Mouse (Mus musculus) kidney, postnatal 4 days (tissue): ENCODE results near the gene Zfp992.
"Not testable (repeated sequence)": the region's sequence is repeated elsewhere in the genome, so short reads cannot be mapped to it uniquely, and the experiment has no call there.

Experiments
- DNase-seq, 2 experiments: peaks; one replicate each; pipeline ENCODE4 v3.0.0; 2021; ENCODE audit warnings: mixed read lengths in 2 of 2

The Zfp992 gene

GRCm38 (mm10) chr4:146476260-146476659, 27.4 kb downstream of the Zfp992 start:
- DNase-seq = not testable (repeated sequence)

DNA sequence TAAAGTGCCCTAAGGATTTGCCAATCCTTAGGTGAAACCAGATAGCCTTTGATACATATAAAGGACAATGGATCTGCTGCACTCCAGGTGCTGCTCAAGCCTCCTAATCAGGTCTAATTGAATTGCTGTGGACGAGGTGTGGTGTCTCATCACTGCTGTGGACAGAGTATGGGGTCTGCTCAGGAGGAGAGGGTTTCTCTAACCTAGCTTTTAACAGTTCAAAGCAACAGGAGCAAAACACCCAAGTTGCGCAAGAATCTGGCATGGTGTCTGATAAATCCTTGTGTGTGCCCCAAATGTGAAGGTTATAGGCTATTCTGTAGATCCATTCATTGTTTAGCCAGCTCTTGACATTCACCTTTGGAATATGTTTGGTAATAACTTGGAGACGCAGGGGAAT, 28.1 kb downstream of the Zfp992 start:
- DNase-seq = not testable (repeated sequence)

DNA sequence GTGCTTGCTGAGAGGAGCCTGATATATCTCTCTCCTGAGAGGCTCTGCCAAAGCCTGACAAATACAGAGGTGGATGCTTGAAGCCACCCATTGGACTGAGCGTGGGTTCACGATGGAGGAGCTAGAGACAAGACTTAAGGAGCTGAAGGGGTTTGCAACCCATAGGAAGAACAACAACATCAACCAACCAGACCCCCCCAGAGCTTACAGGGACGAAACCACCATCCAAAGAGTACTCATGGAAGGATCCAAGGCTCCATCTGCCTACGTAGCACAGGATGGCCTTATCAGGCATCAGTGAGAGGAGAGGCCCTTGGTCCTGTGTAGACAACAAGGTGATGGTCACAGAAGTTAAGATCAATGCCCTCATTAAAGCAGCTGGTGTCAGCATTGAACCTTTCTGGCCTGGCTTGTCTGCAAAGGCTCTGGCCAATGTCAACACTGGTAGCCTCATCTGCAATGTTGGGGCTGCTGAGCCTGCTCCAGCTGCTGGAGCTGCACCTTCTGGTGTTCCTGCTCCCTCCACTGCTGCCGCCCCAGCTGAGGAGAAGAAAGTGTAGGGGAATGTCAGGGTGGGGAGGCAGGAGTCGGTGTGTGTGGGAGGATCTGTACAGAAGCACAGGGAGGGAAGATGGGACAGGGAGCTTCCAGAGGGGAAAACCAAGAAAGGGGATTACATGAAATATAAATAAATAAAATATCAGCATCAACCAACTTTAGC, 31.7 kb downstream of the Zfp992 start:
- not testable (repeated sequence) for DNase-seq

DNA sequence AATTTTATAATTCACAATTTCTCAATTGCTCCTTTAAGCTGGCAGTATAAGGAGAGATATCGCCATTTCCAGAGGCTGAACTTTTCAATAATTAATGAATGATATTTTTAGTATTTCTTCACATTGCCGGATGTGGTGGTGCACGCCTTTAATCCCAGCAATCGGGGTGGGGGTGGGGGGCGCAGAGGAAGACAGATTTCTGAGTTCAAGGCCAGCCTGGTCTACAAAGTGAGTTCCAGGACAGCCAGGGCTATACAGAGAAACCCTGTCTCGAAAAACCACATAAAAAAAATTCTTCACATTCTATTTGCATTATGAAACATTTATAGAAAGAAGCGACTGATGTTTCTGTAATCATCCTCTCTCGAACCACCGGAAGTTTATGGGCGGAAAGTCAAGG, 33.7 kb downstream of the Zfp992 start:
- not testable (repeated sequence) for DNase-seq

- DNase-seq = not testable (repeated sequence)
These were observed 34.9 kb downstream of the Zfp992 start for GRCm38 (mm10) chr4:146483571-146484280.

DNA sequence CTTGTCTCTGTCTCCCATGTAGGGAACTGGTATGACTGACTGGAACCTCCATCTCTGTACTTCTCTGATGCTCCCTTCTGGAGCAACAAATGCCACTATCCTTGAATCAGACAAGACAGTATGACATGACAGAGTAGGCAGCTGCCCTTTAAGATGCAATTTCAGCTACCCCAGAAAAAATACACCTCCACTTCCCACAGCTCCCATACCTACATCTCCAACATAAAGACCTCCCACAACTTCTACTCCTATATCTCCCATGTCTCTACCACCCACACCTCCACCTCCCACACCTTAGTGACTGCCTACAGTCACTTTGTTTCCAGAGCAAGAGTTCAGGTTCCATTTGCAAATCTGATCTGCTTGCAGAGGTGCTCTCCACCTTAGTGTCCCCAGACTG, 35.9 kb downstream of the Zfp992 start:
- not testable (repeated sequence) for DNase-seq

GRCm38 (mm10) chr4:146485183-146485939, 36.5 kb downstream of the Zfp992 start:
- DNase-seq = not testable (repeated sequence)

DNA sequence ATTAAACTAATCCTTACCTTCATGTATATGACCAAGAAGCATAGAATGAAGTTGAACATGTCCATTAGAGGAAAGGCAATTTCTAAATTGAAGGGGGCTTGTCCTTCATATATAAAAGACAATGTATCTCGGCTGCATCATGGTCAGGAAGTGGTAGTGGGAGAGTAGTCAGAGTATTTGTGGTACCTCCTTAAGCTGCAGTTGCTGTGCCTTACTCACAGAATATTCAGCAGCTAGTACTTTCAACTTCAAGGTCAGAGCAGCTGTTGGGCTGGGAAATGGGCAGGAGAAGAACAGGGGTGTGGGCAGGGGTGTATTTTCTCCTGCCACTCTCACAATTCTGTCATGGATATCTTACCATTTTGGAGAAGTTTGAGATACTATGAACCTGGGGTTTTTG, 37.9 kb downstream of the Zfp992 start:
- DNase-seq = not testable (repeated sequence)

- DNase-seq = not testable (repeated sequence)
These were observed 40.4 kb downstream of the Zfp992 start for GRCm38 (mm10) chr4:146489196-146489595.

GRCm38 (mm10) chr4:146491993-146492392, 43.2 kb downstream of the Zfp992 start:
- DNase-seq = not testable (repeated sequence)

DNA sequence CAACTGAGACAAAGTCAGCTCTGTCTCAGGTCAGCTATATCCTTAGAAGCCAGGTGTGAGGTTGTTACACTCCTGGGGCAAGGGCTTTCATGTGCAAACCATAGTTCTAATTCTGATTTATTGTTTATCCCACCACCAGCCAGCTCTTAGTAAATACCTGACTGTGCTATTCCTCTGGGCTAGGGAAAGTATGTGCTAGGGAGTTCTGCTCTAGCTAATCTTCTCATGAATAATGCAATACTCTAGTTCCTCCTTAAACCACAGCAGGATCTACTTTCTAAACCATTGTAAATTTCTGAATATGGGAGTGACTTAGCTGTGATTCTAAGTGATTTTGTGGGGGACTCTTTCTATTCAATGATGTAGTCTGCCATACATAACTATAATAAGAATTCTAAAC, 43.6 kb downstream of the Zfp992 start:
- DNase-seq = no peak

- DNase-seq = no peak
These were observed 44.0 kb downstream of the Zfp992 start for GRCm38 (mm10) chr4:146492851-146493250.

DNA sequence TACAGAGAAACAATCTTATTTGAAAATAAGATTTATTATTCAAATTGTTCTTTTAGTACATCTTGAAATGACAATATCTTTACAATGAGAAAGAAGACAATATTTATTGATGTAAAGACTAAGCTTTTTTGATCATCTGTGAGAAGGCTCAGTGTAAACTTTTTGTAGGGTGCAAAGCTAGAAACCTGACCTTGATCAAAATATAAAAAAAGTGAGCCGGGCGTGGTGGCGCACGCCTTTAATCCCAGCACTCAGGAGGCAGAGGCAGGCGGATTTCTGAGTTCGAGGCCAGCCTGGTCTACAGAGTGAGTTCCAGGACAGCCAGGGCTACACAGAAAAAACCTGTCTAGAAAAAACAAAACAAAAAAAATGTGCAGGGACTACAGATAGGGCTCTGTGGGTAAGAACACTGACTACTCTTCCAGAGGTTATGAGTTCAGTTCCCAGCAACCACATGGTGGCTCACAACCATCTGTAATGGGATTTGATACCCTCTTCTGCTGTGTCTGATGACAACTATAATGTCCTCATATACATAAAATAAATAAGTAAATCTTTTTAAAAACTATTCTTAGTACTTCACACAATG, 44.6 kb downstream of the Zfp992 start:
- not testable (repeated sequence) for DNase-seq

DNA sequence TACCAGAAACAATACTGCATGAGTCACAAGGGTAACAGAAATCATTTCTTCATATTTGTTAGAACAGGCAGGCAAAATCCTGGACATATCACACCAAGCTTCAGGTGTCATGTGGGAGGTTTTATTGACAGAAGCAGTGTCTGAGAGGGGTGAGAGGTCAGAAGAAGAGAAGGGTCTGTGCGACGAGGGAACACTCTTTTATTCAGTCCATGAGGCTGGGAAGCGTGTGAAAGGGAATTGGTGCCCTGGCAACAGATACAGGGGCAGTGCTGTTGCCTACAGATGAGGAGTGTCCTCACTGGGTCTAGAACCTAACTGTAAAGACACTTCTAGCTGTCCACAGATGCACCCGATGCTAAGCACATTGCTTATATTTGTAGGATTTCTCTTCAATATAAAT, 46.2 kb downstream of the Zfp992 start:
- DNase-seq = no peak

DNA sequence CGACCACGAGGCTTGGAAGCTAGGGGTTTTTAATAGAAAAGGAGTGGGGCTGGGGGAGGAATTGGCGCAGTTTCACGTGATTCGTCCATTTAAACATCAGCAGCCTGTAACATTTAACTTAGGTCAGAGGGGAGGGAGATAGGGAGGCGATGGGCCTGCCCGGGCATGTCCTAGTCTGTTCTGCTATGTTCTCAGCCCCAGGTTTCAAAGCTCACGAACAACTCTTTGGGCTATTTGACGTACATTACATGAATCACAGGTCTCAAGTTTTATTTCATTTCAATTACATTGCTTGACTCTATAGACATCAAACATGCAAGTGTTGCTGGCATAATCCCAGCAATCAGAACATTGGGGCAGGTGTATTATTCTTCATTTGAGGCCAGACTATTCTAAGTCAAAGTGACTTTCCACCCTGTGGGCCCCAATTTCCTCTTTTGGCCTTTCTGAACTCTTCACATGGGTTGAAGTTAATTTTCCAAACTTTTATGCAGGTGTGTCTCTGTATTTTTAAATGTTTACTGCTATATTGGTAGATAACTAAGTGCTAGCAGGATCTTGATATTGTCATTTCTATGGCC, 49.0 kb downstream of the Zfp992 start:
- DNase-seq = not testable (repeated sequence)

DNA sequence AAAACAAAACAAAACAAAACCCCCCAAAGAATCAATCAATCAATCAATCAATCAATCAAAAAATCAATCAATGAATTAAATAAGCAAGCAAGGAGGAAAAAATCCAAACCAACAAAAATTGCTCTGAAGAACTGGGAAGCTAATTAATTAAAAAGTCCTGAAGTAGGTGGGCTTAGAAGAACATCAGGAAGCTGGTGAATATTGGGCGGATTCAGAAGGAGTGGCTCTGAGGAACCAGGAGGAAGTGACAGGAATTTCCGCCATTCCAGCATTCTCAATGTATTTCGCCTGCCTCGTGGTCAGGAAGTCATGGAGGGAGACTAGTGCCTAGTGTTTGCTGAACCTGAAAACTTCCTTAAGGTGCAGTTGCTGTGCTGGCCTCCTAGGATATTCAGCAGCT, 52.9 kb downstream of the Zfp992 start, which contains the start of gene Zfp981:
Zfp981 (plus strand) TSS at position 301 of the 400 bp plus-strand sequence.
- DNase-seq = not testable (repeated sequence)

- DNase-seq = not testable (repeated sequence)
These were observed 60.2 kb downstream of the Zfp992 start for GRCm38 (mm10) chr4:146509029-146509428.

DNA sequence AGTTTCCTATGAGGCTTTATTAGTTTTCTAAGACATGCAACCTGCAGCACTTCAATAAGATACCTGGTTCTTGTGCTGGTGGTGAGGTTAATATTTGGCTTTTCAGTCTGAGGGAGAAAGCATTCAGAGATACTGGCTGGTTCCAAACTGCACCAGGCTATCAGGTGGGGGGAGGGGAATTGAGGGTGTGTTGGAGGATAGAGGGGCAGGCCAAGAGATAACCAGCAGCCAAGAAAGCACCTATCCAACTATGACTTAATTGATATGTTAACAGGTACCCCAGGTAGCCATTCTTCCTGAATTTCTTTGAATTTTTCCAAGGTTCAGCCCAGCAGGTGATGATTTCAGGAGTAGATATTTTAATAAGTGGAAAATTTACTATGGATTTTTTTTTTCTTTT, 63.0 kb downstream of the Zfp992 start:
- not testable (repeated sequence) for DNase-seq

GRCm38 (mm10) chr4:146516474-146516873, 67.7 kb downstream of the Zfp992 start:
- no peak for DNase-seq

DNA sequence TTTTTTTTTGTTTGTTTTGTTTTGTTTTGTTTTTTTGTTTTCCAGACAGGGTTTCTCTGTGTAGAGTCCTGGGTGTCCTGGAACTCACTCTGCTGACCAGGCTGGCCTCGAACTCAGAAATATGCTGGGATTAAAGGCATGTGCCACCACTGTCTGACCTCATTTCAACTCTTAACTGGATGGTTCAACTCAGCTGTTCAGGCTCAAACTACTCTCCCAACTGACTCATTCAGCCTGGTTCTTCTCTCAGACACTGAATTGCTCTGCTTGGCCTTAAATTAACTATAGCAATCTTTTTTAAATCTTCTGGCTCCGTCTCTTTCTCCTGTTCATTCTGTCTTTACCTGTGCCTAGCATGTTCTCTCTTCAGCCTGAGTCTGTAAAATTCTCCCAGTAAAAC, 68.3 kb downstream of the Zfp992 start:
- not testable (repeated sequence) for DNase-seq
